Mouse (Mus musculus) thymus, adult 2 months (tissue): ENCODE results near the gene Lhfpl2.

Experiments used
- CTCF ChIP-seq: fragments of 200-500 bp; IDR thresholded peaks from 2 replicates; pipeline ENCODE4 v1.5.1; 2012; ENCODE audit warnings: mild to moderate bottlenecking, control low read depth, low read length, moderate library complexity, borderline replicate concordance; ENCODE audit not compliant: control insufficient read depth, poor library complexity, insufficient read depth; ENCODE audit errors: extremely low read depth
- POLR2A ChIP-seq: fragments of 200-500 bp; IDR thresholded peaks from 2 replicates; pipeline ENCODE4 v1.6.1; 2012; ENCODE audit warnings: mild to moderate bottlenecking, low read length, control low read depth, moderate library complexity; ENCODE audit not compliant: control insufficient read depth, poor library complexity, insufficient read depth; ENCODE audit errors: extremely low read depth

DNA sequence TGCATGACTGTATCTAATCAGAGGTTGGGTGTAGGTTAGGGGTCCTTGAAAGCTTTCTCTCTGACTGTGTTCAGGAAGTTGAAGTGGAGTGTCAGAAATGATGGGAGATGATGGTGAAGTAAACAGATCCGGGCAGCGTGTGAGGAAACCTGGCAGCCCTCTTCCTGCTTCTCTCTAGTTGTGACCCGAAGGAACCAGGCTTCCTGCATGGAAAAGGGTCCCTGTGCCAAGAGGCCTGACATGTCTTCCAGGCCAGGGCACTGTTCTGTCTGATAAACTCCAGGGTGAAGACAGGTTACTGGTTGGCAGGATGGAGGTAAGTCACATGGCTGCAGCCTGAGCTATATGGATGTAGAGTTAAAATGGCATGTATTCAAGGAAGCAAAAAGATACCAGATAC, 13.3 kb downstream of the Lhfpl2 start:
- TF ChIP-seq CTCF, result no peak
- no peak for TF ChIP-seq POLR2A
